Mouse (Mus musculus) heart, postnatal 0 days (tissue): ENCODE measurements around the gene Rasgrp3.

Source experiments
- CTCF ChIP-seq: IDR thresholded peaks from 2 replicates; pipeline ENCODE4 v1.5.1; 2016; ENCODE audit warnings: antibody characterized with exemption, control low read depth, low read depth
- EP300 ChIP-seq: IDR thresholded peaks from 2 replicates; pipeline ENCODE4 v1.6.1; 2016; ENCODE audit warnings: antibody characterized with exemption, low read depth

DNA sequence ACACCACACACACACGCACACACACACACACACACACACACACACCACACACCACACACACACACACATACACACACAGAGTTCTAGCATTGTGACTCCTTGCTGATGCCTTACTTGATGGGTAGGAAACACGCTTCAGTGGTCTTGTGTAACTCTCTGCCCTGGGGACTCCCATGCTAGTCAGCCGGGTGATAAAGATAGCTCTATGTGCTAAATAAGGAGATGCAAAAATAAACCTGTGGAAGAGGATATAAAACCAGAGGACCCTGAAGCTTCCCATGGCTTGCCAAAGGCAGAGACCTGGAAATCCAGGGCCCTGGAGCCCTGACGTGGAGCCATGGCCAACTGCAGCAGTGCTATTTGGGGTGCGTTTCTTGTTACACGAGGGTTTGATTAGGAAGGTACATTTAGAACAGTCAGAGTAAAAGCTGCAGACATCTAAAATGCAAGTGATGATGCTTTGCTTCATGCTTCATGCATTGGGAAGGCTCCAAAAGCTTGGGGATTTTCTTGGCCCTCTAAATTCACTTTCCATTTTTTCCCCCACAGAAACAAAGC lies 7.4 kb downstream of the Rasgrp3 start:
- TF ChIP-seq EP300 (no peak), CTCF (no peak)
